Mouse (Mus musculus) CD8-positive naive resting alpha-beta T cell, adult 2 months (primary cell): ENCODE measurements around the gene Rpl27.
"Not testable (repeated sequence)": the region's sequence is repeated elsewhere in the genome, so short reads cannot be mapped to it uniquely, and the experiment has no call there.

Experiments
- DNase-seq, 2 experiments: peaks; one replicate each; pipeline ENCODE4 v3.0.0; 2022; ENCODE audit warnings: low read depth in 2 of 2, low spot score in 2 of 2

Rpl27 gene

DNA sequence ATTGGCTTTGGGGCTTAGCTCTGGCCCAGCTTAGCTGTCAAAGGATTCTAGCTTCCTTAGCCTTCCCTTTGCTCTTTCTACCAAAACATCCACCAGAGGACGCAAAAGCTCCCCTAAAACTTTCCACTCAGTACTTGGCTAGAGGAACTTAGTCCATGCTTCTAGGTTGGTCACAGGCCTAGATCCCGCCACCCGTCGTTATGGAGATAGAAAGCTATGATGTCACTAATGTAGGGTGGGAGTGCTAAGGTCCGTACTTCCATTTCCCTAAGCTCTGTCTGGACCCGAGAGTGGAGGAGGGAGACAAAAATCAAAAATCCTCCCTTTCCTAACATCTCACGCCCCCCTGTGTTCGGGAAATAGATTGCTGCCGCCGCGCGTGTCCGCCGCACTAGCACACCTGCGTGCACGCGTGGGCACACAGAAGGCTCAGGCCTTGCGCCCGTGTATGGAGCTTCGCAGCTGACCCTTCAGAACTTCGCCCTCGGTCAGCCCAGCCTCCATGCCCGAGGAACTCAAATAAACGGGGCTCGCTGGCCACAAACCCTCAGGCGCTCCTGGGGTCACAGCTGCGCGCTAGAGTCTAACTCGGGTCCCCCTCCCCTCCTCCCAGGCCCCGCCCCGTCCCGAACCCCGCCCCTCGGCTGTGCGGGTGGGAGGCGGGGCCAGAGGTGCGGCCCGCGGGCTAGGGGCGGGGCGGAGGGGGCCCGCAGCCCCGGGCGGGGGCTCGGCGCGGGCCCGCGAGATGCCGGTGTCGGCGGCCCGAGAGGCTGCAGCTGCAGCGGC is 25.6 kb downstream of the Rpl27 start:
- DNase-seq, result peak; percentile 29 to 49

DNA sequence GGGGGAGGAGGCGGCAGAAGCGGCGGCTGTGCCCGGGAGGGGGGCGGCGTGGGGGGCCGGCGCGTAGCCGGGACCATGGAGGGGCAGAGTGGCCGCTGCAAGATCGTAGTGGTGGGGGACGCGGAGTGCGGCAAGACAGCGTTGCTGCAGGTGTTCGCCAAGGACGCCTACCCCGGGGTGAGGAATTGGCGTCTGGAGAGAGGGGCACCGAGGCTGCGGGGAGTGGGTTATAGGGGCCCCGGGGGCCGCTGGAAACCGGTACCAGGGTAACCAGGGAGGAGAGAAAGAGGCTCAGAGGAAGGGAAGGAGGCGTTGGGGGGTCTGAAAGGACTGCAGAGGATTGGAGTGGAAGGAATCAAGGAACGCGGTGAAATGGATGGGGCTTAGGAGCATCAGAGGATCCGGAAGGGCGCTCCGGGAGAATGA is 26.2 kb downstream of the Rpl27 start:
- DNase-seq, result no peak

DNA sequence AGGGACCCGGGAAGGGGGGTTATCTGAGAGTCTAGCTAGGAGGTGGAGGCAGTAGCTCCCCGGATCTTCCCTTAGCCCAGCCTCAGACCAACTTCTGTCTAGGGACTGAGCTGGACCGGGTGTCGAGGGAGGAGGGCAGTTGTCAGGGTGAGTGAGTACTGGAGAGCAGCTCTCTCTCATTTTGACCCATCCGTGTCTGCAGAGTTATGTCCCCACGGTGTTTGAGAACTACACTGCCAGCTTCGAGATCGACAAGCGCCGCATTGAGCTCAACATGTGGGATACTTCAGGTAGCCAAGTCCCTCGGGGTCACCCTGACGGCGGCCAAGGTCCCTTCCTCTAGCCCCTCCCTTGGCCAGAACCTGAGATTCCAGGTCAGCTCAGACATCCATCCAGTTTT is 26.6 kb downstream of the Rpl27 start:
- no peak for DNase-seq

DNA sequence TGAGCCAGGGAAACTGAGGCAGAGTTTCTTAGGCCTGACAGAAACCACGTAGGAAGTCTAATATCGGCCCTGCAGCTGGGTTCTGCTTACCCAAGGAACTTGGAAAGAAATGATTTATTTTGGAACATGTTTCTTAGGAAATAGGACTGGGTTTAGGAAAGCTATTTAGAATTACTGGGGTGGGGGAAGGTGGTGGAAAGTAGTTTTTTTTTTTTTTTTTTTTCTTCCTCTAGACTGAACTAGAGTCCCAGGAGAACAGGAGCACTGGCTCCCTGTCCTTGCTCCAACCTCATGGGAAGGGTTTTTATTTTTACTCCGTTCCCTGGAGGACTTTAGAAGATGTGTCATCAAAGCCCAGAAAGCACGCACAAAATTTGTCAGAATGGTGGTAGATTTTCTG is 27.1 kb downstream of the Rpl27 start:
- no peak for DNase-seq

DNA sequence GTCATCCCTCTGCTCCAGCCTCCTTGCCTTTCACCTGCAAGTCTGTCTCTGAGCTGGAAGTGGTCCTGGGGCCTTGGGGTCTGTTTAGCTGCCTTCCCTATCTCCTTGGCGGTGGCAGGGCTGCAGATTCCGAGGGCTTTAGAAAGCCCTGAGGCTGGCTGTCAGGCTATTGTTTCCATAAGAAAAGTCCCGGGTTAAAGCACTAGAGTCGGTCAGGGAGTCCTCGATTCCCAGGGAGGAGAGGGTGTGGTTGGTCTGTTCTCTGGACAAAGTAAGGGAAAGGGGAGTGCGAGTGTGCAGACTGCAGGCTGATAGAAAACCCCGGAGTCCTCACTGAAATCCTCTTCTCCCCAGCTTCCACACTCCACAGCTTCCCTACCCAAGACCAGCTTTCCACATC is 28.1 kb downstream of the Rpl27 start:
- DNase-seq, result no peak

DNA sequence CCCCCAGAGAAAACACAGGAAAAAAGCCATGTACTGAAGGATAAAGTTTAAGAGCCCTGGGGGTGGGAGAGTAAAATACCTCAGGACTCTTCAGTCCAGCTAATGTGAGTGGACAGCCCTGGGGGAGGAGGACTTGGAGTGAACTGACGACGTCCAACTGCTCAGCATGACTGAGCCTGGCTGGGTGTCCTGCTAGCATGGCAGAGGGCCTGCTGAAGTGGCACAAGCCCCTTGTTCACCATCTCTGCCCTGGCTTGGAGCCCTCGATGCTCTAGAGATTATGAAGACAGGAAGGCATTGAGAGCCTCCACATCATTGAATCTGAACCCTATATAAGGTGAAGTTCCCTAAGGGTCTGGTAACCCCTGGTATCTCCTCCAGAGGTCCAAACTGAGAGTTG is 29.8 kb downstream of the Rpl27 start:
- DNase-seq, result no peak

DNA sequence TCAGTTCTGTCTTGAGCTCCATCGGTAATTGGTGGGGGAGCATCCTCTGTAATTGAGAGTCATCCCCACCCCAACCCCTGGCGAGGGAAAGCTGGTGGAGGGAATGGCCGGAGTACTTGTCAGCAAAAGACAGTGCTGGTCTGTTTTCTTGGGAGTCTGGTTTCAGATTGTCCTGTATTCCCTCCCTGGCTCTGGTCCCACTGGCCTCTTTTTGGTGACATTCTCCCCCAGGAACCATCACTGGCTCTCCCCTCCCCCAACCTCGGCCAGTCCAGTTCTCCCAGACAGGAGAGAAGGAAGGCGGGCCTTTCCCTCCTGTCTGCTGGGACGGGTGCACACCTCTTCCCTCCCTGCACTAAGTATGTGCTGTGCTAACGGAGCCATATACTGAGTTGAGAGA is 30.2 kb downstream of the Rpl27 start:
- DNase-seq, result no peak

DNA sequence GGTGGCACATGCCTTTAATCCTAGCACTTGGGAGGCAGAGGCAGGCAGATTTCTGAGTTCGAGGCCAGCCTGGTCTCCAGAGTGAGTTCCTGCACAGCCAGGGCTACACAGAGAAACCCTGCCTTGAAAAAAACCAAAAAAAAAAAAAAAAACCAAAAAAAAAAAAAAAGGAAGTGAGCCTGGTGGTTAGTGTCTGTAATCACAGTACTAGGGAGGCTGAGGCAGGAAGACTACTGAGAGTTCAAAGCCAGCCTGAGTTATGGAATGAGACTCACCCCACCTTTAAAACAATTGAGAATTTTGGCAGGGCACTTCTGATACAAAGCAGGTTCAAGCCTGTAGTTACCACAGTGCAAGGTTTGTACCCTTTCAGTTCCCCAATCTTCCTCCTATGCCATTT is 31.6 kb downstream of the Rpl27 start:
- not testable (repeated sequence) for DNase-seq

DNA sequence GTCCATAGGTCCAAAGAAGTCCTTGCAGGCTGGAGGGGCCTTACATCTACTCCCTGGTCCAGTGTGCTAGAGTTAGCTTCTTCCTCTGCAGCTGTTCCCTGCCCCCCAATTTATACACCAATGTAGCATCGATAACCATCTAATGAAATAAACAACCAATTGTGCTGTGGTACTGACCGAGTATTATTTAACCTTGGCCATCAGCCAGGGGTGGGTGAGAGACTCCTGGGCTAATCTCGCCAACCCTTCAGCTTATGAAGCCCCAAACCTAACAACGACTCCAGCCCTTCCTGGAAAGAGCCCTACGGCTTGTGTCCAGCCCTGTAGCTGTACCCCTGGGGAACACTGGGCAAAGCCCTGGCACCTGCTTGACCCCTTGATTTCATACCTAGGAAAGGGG is 32.2 kb downstream of the Rpl27 start:
- no peak for DNase-seq

DNA sequence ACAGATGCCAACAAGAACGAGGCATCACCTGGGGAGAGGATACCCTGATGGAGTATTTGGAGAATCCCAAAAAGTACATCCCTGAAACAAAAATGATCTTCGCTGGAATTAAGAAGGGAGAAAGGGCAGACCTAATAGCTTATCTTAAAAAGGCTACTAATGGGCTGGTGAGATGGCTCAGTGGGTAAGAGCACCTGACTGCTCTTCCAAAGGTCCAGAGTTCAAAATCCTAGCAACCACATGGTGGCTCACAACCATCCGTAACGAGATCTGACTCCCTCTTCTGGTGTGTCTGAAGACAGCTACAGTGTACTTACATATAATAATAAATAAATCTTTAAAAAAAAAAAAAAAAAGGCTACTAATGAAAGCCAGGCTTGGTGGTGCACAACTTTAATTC is 34.3 kb downstream of the Rpl27 start:
- not testable (repeated sequence) for DNase-seq

DNA sequence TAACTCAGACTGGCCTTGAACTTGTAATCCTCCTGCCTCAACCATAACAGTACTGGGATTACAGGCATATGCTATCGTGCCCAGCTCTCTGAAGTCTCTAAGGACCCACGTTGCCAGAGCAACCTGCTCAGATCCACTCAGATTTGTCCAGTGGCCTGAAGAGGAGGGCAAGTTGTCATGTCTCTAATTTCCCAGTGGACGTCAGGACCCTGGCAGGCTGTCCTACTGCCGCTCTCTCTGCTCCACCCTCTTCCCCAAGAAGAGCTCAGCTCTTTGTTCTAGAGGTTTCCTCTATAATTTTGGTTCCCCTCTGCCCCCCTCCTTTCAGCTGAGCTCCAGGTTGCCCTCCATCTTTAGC is 35.1 kb downstream of the Rpl27 start:
- no peak for DNase-seq

DNA sequence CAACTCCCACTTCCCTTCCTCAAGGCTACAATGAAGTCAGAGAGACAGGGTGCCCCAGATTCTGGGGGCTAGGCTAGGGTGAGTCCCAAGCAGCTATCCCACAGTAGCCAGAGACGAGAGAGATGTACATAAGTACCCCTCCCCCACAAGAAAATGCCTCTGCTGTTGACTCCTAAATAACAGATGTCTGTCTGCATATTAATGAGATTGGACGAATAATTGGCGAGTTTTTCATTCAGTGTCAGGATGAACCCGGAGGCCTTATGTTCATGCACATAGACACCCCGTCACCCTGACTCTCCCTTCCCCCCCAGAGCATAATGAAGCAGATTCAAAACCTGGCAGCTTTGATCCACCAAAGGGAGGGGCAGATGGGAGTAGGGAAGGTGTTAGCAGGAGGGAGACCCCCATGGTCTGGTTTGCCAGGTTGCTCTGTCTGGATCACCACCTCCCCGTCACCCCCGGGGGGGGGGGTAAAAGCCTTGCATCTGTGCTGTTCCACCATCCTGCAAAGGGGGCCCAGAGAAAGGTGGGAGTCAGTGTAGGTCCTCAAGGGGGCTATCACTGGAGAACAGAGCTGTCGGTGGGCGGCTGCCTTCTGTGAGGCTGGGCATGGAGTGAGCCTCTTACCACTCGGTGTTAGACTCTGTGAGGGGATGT is 35.6 kb downstream of the Rpl27 start:
- no peak for DNase-seq

DNA sequence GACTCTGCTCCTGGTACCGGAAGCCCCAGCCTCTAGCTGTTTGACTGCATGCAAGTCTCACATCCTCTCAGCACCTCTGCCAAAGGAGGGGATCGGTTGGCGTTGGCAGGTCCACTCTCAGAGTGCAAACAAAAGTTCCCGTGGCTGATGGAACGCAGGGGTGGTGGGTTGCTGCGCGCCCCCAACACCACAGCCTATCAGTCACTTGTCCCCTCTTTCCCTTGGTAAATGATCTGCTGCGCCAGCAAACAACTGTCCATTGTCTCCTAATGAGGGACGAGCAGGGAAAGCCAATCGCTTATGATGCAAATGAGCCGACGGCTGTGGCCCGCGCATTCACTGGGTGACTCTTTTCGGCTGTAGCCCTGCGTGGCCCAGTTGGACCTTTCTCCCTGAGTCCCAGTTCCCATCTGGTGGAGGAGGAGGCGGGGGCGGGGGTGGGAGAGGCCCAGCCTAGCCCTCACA is 37.1 kb downstream of the Rpl27 start:
- no peak for DNase-seq

DNA sequence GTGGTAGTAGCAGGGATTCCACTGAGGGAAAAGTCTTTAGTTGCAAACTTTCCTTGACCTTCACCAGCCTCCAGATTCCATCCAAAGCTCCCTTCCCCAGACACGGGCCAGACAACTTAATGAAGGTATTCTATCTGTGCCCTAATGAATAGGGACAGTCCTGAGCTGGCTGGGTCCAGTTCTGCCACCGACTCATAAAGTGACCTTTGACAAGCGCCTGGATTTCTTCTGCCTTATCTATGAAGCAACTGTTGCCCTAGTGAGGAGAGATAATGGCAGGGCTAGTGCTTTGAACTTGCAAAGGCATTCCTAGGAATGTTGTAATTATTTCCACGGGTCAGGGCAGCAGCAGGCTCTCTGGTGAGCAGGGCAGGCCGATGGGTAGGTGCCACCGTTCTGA is 38.8 kb downstream of the Rpl27 start:
- no peak for DNase-seq

DNA sequence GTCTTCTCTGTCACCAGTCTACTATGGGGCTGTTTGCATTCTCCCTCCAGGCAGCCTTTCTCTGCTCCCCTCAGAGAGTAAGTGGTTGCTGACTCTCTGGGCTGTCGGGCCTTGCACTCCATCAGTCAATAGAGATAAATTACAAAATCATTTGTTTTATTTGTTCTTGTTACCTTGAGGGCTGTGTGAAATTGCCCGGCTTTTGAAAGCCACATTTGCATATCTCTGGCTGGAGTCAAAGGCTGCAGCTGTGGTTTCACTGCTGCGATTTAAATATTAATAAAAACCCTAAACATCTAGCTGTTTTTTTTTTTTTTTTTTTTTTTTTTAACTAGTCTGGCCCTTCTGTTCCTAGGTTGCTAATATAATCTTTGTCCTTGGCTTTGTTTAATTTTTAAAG is 41.7 kb downstream of the Rpl27 start:
- no peak for DNase-seq

DNA sequence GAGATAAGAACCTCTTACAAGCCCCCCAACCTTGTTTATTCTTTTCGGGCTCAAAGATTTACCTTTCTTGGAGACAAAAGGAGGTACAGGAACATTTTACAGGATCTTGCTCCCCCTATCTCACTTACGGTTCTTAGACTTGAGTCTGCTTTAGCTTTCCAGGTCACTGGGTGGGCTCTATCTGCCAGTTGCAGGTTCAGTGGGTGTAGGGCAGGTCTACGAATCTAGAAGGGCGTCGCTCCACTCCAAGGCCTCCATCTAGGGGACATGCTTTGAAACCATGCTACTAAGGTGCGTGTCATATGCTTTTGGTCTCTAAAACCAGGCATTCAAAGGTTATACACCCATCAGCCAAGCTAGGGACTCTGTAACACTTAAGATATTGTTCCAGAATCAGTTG is 42.1 kb downstream of the Rpl27 start:
- no peak for DNase-seq

DNA sequence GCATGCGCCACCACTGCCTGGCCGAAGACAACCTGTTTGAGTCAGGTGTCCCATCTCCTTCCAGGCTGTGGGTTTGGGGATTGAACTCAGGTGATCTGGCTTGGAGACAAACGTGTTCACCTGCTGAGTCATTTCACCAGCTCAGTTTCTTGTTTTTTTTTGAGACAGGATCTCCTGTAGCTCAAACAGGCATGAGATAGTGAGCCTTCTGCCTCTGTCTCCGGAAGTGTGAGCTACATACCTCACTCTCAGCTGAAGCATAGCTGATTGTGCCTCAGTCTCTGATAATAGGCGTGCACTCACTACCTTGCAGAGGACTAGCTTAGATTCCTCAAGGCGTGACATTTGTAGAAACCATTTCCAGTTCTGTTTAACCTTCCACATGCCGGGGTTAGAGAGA is 42.7 kb downstream of the Rpl27 start:
- DNase-seq, result no peak

DNA sequence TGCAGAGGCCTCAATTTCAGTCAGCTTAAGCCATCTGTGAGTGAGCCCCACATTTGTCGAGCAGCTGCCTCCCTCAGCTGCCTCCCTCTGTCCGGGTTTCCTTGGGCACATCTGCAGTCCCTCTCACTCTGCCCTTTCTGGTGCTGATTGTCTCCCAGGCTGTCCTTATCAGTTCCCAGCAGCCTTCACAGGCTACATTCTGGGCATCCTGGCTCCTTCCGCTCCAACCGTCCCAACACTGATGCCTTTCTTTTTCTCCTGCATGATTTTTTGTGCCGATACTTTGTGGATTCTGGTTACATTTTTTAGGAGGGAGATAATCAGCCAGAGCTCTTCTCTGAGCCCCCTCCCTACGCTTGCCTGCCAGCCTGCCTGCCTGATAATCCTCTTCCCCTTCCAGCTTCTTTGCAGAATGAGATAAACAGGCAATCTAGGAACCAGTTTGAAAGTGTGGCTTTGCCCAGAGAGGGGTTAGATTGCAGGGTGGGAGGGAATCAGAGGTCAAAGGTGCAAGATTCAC is 43.5 kb downstream of the Rpl27 start:
- no peak for DNase-seq

DNA sequence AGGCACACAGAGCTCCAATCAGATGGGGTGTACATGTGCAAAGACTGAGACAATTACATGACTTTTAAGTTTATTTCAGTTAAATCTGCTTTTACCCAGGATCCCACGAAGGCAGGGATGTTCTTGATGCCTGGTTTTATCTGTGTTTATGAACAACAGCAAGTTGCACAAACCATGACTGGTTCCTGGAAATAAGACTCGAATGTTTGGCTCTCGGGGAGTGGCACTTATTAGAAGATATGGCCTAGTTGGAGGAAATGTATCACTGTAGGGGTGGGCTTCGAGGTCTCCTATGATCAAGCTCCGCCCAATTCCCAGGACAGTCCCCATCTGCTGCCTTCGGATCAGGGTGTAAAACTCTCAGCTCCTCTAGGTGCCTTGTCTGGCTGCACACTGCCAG is 44.0 kb downstream of the Rpl27 start:
- DNase-seq, result no peak
